Mouse (Mus musculus) skeletal muscle tissue, adult 2 months (tissue): ENCODE data around the gene Efcc1.
"Not testable (repeated sequence)": the region's sequence is repeated elsewhere in the genome, so short reads cannot be mapped to it uniquely, and the experiment has no call there.

Source experiments
- DNase-seq: peaks from one replicate; pipeline ENCODE4 v3.0.0-alpha.2; 2012; ENCODE audit warnings: low read depth, low spot score

Gene Efcc1

GRCm38 (mm10) chr6:87743281-87743680 lies 12.6 kb downstream of the Efcc1 start:
- peak; percentile 75 for DNase-seq

- no peak for DNase-seq
Observed at GRCm38 (mm10) chr6:87744632-87745031, 14.0 kb downstream of the Efcc1 start.

- no peak for DNase-seq
Observed at GRCm38 (mm10) chr6:87745301-87745700, 14.6 kb downstream of the Efcc1 start.

- DNase-seq: peak; percentile 46
Observed at GRCm38 (mm10) chr6:87746059-87746458, 15.4 kb downstream of the Efcc1 start.

- peak; percentile 78 for DNase-seq
Observed at GRCm38 (mm10) chr6:87746849-87747248, 16.2 kb downstream of the Efcc1 start.

- no peak for DNase-seq
Observed at GRCm38 (mm10) chr6:87748078-87748477, 17.4 kb downstream of the Efcc1 start.

GRCm38 (mm10) chr6:87748531-87748930 lies 17.9 kb downstream of the Efcc1 start:
- DNase-seq: no peak

GRCm38 (mm10) chr6:87750184-87750910 lies 19.7 kb downstream of the Efcc1 start:
- DNase-seq: no peak

GRCm38 (mm10) chr6:87751574-87751973 lies 20.9 kb downstream of the Efcc1 start:
- DNase-seq: no peak

- DNase-seq: no peak
Observed at GRCm38 (mm10) chr6:87755196-87755595, 24.5 kb downstream of the Efcc1 start.

GRCm38 (mm10) chr6:87756896-87757295 lies 26.2 kb downstream of the Efcc1 start:
- DNase-seq: no peak

GRCm38 (mm10) chr6:87759404-87759803 lies 28.7 kb downstream of the Efcc1 start:
- DNase-seq: no peak

- DNase-seq: no peak
Observed at GRCm38 (mm10) chr6:87759850-87760249, 29.2 kb downstream of the Efcc1 start.

GRCm38 (mm10) chr6:87762161-87762560 lies 31.5 kb downstream of the Efcc1 start:
- no peak for DNase-seq

GRCm38 (mm10) chr6:87763376-87764280 lies 33.0 kb downstream of the Efcc1 start:
- DNase-seq: peak; percentile 49

GRCm38 (mm10) chr6:87764296-87764695 lies 33.6 kb downstream of the Efcc1 start:
- DNase-seq: not testable (repeated sequence)

- no peak for DNase-seq
Observed at GRCm38 (mm10) chr6:87770626-87771025, 40.0 kb downstream of the Efcc1 start.

GRCm38 (mm10) chr6:87774466-87774865 lies 43.8 kb downstream of the Efcc1 start:
- no peak for DNase-seq

GRCm38 (mm10) chr6:87774909-87775308 lies 44.2 kb downstream of the Efcc1 start:
- no peak for DNase-seq

- DNase-seq: no peak
Observed at GRCm38 (mm10) chr6:87775588-87776245, 45.0 kb downstream of the Efcc1 start.

GRCm38 (mm10) chr6:87776663-87777062 lies 46.0 kb downstream of the Efcc1 start:
- DNase-seq: no peak

- DNase-seq: no peak
Observed at GRCm38 (mm10) chr6:87777842-87778241, 47.2 kb downstream of the Efcc1 start, which contains the start of gene Gp9. TSS of gene Gp9 (plus strand) at chr6:87778072.
